Mouse (Mus musculus): ENCODE measurements at regions not wholly inside any gene's neighbourhood (a gene's known extent, or its start where the extent isn't known, plus 50 kb on each side); places are given as distances from the start of the nearest gene placed in this dataset.

DNA sequence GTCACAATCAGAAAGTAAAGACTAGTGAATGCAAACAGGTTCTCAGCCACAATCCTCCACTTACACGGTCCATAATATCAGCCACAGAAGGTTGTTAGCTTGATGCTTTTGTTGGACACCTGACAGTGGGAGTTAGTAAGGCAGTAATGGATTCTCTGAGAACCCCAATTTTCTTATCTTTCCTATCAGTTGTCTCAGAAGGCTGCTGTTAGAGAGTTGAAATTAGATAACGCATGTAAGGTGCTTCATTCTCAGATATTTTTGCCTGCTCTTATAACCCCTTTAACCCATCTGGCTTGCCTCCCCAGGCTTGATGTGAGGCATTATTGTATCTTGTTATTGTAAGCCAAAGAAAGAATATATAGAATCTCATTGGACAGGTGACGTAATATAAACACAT, 63.0 kb upstream of the Ube2e3 start:
- ChIA-PET POLR2A (no interaction called here), CTCF (no interaction called here)
- no peak for DNase-seq (ENCODE audit: low read depth, low spot score)
- TF ChIP-seq CTCF (IDR thresholded peaks at IDR 0.05), result no peak
- no peaks in the 10 kb centered on the region for H3K27me3 ChIP-seq
- ATAC-seq, result no peak
- in situ Hi-C loops (cut with MboI; ENCODE audit: low pct_unique_long_range_greater_than_20kb), result no loop called here

DNA sequence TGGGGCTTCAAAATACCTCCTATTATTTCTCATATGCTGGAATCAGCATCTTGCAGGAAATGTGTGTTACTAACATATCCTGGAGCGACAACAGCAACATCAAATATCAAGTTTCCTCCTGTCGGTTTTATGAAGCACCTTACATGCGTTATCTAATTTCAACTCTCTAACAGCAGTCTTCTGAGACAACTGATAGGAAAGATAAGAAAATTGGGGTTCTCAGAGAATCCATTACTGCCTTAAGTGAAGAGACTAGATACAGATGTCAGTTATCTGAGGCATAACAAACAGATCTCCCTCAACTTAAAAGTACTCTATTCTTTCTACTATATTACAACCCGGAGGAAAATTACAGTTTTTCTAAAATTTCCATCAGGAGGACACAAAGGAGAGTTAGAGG, 64.4 kb upstream of the Ube2e3 start:
- TF ChIP-seq CTCF (IDR thresholded peaks at IDR 0.05), result no peak
- no peaks in the 10 kb centered on the region for H3K27me3 ChIP-seq
- in situ Hi-C loops (cut with MboI; ENCODE audit: low pct_unique_long_range_greater_than_20kb), result no loop called here
- ATAC-seq (no peak), DNase-seq (ENCODE audit: low read depth, low spot score) (no peak)
- ChIA-PET CTCF (no interaction called here), POLR2A (no interaction called here)

DNA sequence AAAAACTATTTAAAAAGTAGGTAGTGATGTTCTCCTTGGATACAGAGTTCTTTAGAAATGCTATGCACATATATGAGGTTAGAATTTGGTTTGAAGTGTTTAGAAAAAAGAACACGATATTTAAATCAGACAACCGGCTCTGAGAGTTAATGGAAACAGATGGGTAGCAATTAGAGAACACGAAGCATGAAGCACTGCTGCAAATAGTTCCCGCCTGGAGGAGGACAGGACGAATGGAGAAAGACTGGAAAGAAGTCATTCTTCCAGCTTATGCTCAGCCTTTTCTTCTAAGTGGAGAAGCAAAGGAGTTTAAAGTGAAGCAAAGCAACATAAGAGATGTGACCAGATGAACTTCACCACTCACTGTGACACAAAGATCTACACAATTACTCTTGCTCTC, 72.5 kb upstream of the Ube2e3 start:
- POLR2A ChIA-PET, result no interaction called here
- ATAC-seq (no peak), DNase-seq (ENCODE audit: low read depth, low spot score) (no peak)
- in situ Hi-C loops (cut with MboI; ENCODE audit: low pct_unique_long_range_greater_than_20kb), result no loop called here
- TF ChIP-seq CTCF (IDR thresholded peaks at IDR 0.05), result no peak
- CTCF ChIA-PET, result interaction anchor here (0.9 kb wide), 1 partner anchor 10 kb away, joined by 3 read pairs; no protein-coding TSS in a partner anchor
- no peaks in the 10 kb centered on the region for H3K27me3 ChIP-seq

GRCm38 (mm10) chr2:78794734-78795133, 73.2 kb upstream of the Ube2e3 start:
- POLR2A ChIA-PET, result no interaction called here
- in situ Hi-C loops (cut with MboI; ENCODE audit: low pct_unique_long_range_greater_than_20kb), result no loop called here
- ATAC-seq (peak; percentile 87), DNase-seq (ENCODE audit: low read depth, low spot score) (peak; percentile 17)
- TF ChIP-seq CTCF (IDR thresholded peaks at IDR 0.05), result no peak
- no peaks in the 10 kb centered on the region for H3K27me3 ChIP-seq
- CTCF ChIA-PET, result interaction anchor here (0.9 kb wide), 2 partner anchors 11 to 12 kb away, joined by 3 read pairs; no protein-coding TSS in a partner anchor

DNA sequence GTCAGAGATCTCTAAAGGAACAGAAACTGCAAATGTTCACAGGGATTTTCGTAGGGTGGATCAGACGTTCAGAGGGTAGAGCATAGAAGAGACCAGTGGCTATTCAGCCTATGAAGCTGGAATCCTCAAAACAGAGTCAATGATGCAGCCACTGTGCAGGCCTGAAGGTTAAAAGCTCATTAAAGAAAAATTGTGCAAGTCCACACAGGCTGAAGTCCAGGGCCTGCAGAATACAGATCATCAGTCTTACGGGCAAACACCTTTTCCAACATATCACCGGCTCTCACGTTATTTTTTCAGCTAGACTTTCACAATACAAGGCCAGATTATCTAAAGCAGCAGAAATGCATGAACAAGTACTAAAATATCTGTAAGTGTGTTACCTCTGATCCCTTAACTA, 78.8 kb upstream of the Ube2e3 start:
- no peak for TF ChIP-seq CTCF (IDR thresholded peaks at IDR 0.05)
- POLR2A ChIA-PET, result no interaction called here
- DNase-seq (ENCODE audit: low read depth, low spot score), result no peak
- ATAC-seq, result no peak
- CTCF ChIA-PET, result interaction anchor here (1.3 kb wide), 1 partner anchor 25 kb away, joined by 4 read pairs; no protein-coding TSS in a partner anchor
- H3K27me3 ChIP-seq, result no peaks in the 10 kb centered on the region
- in situ Hi-C loops (cut with MboI; ENCODE audit: low pct_unique_long_range_greater_than_20kb), result no loop called here

DNA sequence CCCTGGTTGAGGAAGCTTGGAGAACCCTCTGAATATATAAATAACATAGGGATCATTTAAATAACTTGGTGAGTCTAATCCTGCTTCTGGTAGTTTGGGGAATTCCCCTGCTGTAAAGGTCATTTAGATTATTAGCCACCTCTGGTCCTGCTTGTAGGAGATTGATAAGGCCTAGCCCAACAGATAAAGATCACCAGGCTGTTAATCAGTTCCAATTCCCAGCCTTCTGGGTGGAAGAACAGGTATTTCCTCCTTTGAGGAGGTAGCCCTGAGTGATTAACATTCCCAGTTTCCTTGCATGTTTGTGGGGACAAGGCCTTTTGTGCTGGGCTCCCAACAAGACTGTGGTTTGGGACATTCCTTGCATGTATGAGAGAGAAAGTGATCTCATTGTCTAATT, 79.7 kb upstream of the Ube2e3 start:
- H3K27me3 ChIP-seq, result no peaks in the 10 kb centered on the region
- in situ Hi-C loops (cut with MboI; ENCODE audit: low pct_unique_long_range_greater_than_20kb), result no loop called here
- ChIA-PET CTCF (no interaction called here), POLR2A (no interaction called here)
- DNase-seq (ENCODE audit: low read depth, low spot score), result no peak
- ATAC-seq, result no peak
- TF ChIP-seq CTCF (IDR thresholded peaks at IDR 0.05), result no peak

GRCm38 (mm10) chr2:78779949-78780348, 88.0 kb upstream of the Ube2e3 start:
- ChIA-PET POLR2A (no interaction called here), CTCF (no interaction called here)
- H3K27me3 ChIP-seq, result no peaks in the 10 kb centered on the region
- ATAC-seq (no peak), DNase-seq (ENCODE audit: low read depth, low spot score) (no peak)
- in situ Hi-C loops (cut with MboI; ENCODE audit: low pct_unique_long_range_greater_than_20kb), result no loop called here
- no peak for TF ChIP-seq CTCF (IDR thresholded peaks at IDR 0.05)

DNA sequence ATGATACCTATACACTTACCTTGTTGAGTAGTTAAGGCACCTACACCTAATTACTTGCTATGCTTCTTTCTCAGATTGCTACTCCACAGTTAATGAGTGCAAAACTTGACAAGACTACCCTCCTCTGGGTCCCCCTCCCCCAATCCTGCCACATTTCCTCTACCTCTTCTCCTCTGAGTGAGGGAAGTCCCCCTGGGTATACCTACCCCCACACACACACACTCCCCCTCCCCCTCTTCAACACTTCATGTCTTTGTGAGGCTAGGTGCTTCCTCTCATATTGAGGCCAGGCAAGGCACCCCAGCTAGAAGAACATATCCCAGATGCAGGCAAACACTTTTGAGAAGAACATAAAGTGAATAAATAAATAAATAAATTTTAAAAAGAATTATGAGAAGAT, 90.3 kb upstream of the Ube2e3 start:
- ATAC-seq, result no peak

GRCm38 (mm10) chr2:78754362-78754761, 113.6 kb upstream of the Ube2e3 start:
- ChIA-PET POLR2A (no interaction called here), CTCF (no interaction called here)
- in situ Hi-C loops (cut with MboI; ENCODE audit: low pct_unique_long_range_greater_than_20kb), result no loop called here
- H3K27me3 ChIP-seq, result no peaks in the 10 kb centered on the region
- DNase-seq (ENCODE audit: low read depth, low spot score), result no peak
- ATAC-seq, result no peak
- TF ChIP-seq CTCF (IDR thresholded peaks at IDR 0.05), result no peak

More for the DNA sequence above, 90.3 kb upstream of the Ube2e3 start:
- ChIA-PET CTCF (no interaction called here), POLR2A (interaction anchor here (0.7 kb wide), 1 partner anchor 13 kb away, joined by 3 read pairs; no protein-coding TSS in a partner anchor)
- in situ Hi-C loops (cut with MboI; ENCODE audit: low pct_unique_long_range_greater_than_20kb), result no loop called here
- no peaks in the 10 kb centered on the region for H3K27me3 ChIP-seq
- no peak for DNase-seq (ENCODE audit: low read depth, low spot score)
- no peak for TF ChIP-seq CTCF (IDR thresholded peaks at IDR 0.05)

DNA sequence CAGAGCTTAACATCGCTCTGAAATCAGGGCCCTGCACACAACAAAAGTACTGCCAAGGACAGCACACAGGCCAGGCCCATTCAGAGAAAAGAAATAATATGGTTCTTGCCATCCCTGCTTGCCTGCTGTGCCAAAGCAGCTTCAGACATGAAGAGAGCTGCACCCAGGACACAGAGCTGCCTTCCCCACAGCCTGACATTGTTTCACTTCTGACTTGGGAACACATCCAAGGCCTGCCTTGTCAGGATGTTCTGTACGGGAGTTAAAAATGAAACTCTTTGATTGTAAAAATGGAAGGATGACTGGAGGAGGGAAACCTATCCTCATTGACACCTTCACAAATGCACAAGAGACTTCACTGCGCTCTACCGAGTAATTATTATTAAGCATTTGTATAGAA, 114.0 kb upstream of the Ube2e3 start:
- H3K27me3 ChIP-seq, result no peaks in the 10 kb centered on the region
- ATAC-seq, result no peak
- no peak for DNase-seq (ENCODE audit: low read depth, low spot score)
- in situ Hi-C loops (cut with MboI; ENCODE audit: low pct_unique_long_range_greater_than_20kb), result no loop called here
- no peak for TF ChIP-seq CTCF (IDR thresholded peaks at IDR 0.05)
- ChIA-PET CTCF (no interaction called here), POLR2A (no interaction called here)

DNA sequence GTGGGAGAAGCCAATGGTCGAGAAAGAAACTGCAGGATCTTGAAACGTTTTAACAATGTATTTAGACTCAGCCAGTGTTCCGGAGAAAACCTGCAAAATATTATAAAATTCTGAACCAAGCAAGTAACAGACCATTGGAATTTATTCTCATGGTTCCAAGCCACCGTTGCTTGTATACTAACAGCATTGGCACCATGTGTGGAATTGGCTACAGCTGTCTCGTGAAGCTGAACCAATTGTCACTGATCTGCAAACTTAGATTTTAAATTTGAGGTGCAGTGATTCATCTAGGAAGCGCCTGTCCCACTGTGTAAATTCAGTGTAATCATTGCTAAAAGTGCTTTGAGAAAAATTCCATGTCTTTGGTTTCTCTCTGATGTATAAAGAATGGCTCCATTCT, 137.8 kb upstream of the Ube2e3 start:
- ATAC-seq, result no peak
- in situ Hi-C loops (cut with MboI; ENCODE audit: low pct_unique_long_range_greater_than_20kb), result no loop called here
- ChIA-PET CTCF (no interaction called here), POLR2A (no interaction called here)
- DNase-seq (ENCODE audit: low read depth, low spot score), result no peak
- TF ChIP-seq CTCF (IDR thresholded peaks at IDR 0.05), result no peak
- H3K27me3 ChIP-seq, result no peaks in the 10 kb centered on the region

DNA sequence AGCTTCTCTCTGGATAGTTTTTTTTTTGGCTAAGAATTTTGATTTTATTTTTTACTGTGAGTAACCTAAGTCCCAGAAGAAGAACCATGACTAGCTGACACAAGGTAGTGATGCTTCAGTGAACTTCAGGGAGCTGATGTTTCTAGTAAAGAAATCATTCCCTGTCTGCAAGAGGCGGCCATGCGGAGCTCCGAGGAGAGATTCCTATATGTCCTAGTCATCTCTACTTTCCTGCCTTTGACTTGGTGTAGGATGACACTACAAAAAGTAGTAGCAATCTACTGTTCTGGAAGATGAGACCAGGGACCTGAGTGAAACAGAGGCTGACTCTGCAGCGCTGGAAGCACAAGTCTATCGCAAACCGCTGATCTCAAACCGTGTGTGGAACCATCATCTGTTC, 141.9 kb upstream of the Ube2e3 start:
- no peaks in the 10 kb centered on the region for H3K27me3 ChIP-seq
- no peak for ATAC-seq
- ChIA-PET POLR2A (no interaction called here), CTCF (interaction anchor here (0.9 to 1.4 kb wide), 2 partner anchors 16 to 36 kb away, joined by 3 read pairs; no protein-coding TSS in a partner anchor)
- in situ Hi-C loops (cut with MboI; ENCODE audit: low pct_unique_long_range_greater_than_20kb), result no loop called here
- DNase-seq (ENCODE audit: low read depth, low spot score), result no peak
- TF ChIP-seq CTCF (IDR thresholded peaks at IDR 0.05), result no peak
